Mouse (Mus musculus) embryonic facial prominence, embryonic 15.5 days (tissue): Measurements from ENCODE around the gene Mau2. TPM values are rescaled to one million over a fixed set of nuclear protein-coding genes. Genes with fewer than 3 reads are reported as not detected.
"Not testable (repeated sequence)": the region's sequence is repeated elsewhere in the genome, so short reads cannot be mapped to it uniquely, and the experiment has no call there.

Source experiments
- ATAC-seq: fragments of 200-750 bp; cut with Nextera tagmentation; 2 replicates; pipeline ENCODE4 v1.8.0; 2017; ENCODE audit warnings: low read depth, moderate TSS enrichment; ENCODE audit not compliant: insufficient number of reproducible peaks, low FRiP score, low TSS enrichment
- H3K27ac ChIP-seq: fragments of 300-500 bp; sonication (generic); replicated peaks from 2 replicates; pipeline ENCODE4 v1.5.1; 2015; ENCODE audit warnings: mild to moderate bottlenecking, inconsistent platforms
- H3K27me3 ChIP-seq: fragments of 300-500 bp; sonication (generic); 2 replicates; pipeline ENCODE4 v1.6.1; 2015; ENCODE audit warnings: inconsistent platforms
- H3K36me3 ChIP-seq: fragments of 300-500 bp; sonication (generic); 2 replicates; pipeline ENCODE4 v1.6.1; 2015; ENCODE audit warnings: mild to moderate bottlenecking, inconsistent platforms
- H3K4me1 ChIP-seq: fragments of 300-500 bp; sonication (generic); 2 replicates; pipeline ENCODE4 v1.6.1; 2015; ENCODE audit warnings: inconsistent platforms
- H3K4me2 ChIP-seq: fragments of 300-500 bp; sonication (generic); replicated peaks from 2 replicates; pipeline ENCODE4 v1.6.1; 2015; ENCODE audit warnings: mild to moderate bottlenecking, inconsistent platforms
- H3K4me3 ChIP-seq: fragments of 300-500 bp; sonication (generic); replicated peaks from 2 replicates; pipeline ENCODE4 v1.5.1; 2015; ENCODE audit warnings: mild to moderate bottlenecking, inconsistent platforms
- H3K9ac ChIP-seq: fragments of 300-500 bp; sonication (generic); 2 replicates; pipeline ENCODE4 v1.6.1; 2015; ENCODE audit warnings: inconsistent platforms
- H3K9me3 ChIP-seq: fragments of 300-500 bp; sonication (generic); replicated peaks from 2 replicates; pipeline ENCODE4 v1.6.1; 2016; ENCODE audit warnings: inconsistent platforms
- WGBS: fragments of 180-500 bp; shearing (Covaris S2); methylation state at CpG from one replicate; pipeline ENCODE4 v1.1.7; 2015; 5-methylcytosine and 5-hydroxymethylcytosine counted together
- polyA plus RNA-seq: library from polyadenylated mRNA; unstranded; fragments of >200 nt; fragmentation: Nextera tagmentation; extraction: Ambion mirVana; gene quantifications from 2 replicates; pipeline ENCODE4 v1.2.1, GENCODE M21; 2015

The Mau2 gene
- polyA plus RNA-seq, 1 experiment from 2014 or later = 61.3 TPM

GRCm38 (mm10) chr8:70072441-70073069, 30.0 kb upstream of the Mau2 start, which contains the start of gene Tm6sf2:
Gene Tm6sf2 (plus strand): TSS chr8:70072924.
- ATAC-seq = peak; percentile 45

GRCm38 (mm10) chr8:70071836-70072440, 29.4 kb upstream of the Mau2 start:
- Histone ChIP-seq H3K27ac (no peak overlapping the region), H3K9ac (no peak overlapping the region), H3K4me3 (no peak overlapping the region), H3K4me2 (no peak overlapping the region; the same call in 1 of the 2 replicates), H3K9me3 (no peaks in the 10 kb centered on the region), H3K4me1 (peaks cover 5% of the 10 kb centered on the region; the same call in 1 of the 2 replicates), H3K36me3 (peaks cover 50% of the 10 kb centered on the region), H3K27me3 (no peaks in the 10 kb centered on the region)
- 89% methylated on average over 2 of the region's 2 CpGs for WGBS
- ATAC-seq = no peak

More at GRCm38 (mm10) chr8:70072441-70073069, 30.0 kb upstream of the Mau2 start, which contains the start of gene Tm6sf2:
- H3K36me3 ChIP-seq = peaks cover 44% of the 10 kb centered on the region
- peaks cover 5% of the 10 kb centered on the region; the same call in 1 of the 2 replicates for H3K4me1 ChIP-seq
- no peak within 1 kb of the TSS for H3K9ac ChIP-seq
- no peaks in the 10 kb centered on the region for H3K27me3 ChIP-seq
- no peak within 1 kb of the TSS for H3K27ac ChIP-seq
- peak within 1 kb of the TSS; percentile 40 for H3K4me2 ChIP-seq
- WGBS = 17% methylated on average over 21 of the region's 27 CpGs
- H3K4me3 ChIP-seq = peak within 1 kb of the TSS; percentile 6; the same call in 1 of the 2 replicates
- H3K9me3 ChIP-seq = no peaks in the 10 kb centered on the region

- Histone ChIP-seq H3K9me3 (no peaks in the 10 kb centered on the region), H3K9ac (no peak overlapping the region), H3K4me2 (no peak overlapping the region), H3K27me3 (no peaks in the 10 kb centered on the region), H3K4me3 (no peak overlapping the region), H3K4me1 (no peaks in the 10 kb centered on the region), H3K27ac (no peak overlapping the region), H3K36me3 (peaks cover 83% of the 10 kb centered on the region)
- 60% methylated on average over 1 of the region's 1 CpGs for WGBS
- ATAC-seq = no peak
Measured at GRCm38 (mm10) chr8:70057721-70058120, 15.2 kb upstream of the Mau2 start.

DNA sequence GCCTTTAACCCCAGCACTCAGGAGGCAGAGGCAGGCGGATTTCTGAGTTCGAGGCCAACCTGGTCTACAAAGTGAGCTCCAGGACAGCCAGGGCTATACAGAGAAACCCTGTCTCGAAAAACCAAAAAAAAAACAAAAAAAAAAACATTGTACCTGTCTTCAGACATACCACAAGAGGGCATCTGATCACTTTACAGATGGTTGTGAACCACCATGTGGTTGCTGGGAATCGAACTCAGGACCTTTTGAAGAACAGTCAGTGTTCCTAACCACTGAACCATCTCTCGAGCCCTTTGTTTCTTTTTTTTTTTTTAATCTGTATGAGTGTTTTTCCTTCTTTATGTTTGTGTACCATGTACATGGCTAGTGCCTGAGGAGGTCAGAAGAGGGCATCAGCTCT, 7.9 kb upstream of the Mau2 start:
- H3K27ac ChIP-seq, H3K9me3 ChIP-seq, H3K4me2 ChIP-seq, H3K4me3 ChIP-seq, ATAC-seq, H3K9ac ChIP-seq, H3K27me3 ChIP-seq: not testable (repeated sequence)
- 91% methylated on average over 5 of the region's 5 CpGs for WGBS
- Histone ChIP-seq H3K36me3 (peaks cover 54% of the 10 kb centered on the region), H3K4me1 (peaks cover 11% of the 10 kb centered on the region; the same call in 1 of the 2 replicates)

DNA sequence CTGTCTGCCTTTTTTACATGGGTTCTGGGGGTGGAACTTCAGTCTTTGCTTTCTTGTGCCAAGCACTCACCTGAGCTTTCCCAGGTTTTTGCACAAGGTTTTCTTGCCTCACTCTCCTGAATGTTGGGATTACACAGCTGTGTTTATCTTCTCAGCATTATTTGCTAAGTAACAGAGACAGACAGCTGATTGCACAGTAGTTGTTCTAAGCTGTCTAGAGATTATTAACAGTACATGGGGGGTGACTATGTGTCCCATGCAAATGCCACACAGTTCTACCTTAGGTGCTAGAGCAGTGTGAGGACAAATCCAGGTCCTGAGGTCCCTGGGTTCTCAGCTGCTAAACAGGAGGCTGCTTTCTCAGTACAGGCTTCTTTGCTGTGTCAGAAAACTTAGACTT, 7.1 kb upstream of the Mau2 start:
- H3K4me2 ChIP-seq = no peak overlapping the region
- H3K36me3 ChIP-seq = peaks cover 46% of the 10 kb centered on the region
- ATAC-seq = no peak
- H3K9ac ChIP-seq = no peak overlapping the region
- no peaks in the 10 kb centered on the region for H3K27me3 ChIP-seq
- no peak overlapping the region for H3K4me3 ChIP-seq
- H3K9me3 ChIP-seq = no peaks in the 10 kb centered on the region
- peaks cover 11% of the 10 kb centered on the region; the same call in 1 of the 2 replicates for H3K4me1 ChIP-seq
- H3K27ac ChIP-seq = no peak overlapping the region

GRCm38 (mm10) chr8:70043996-70044395, 1.5 kb upstream of the Mau2 start:
- Histone ChIP-seq H3K9ac (no peak overlapping the region), H3K4me1 (peaks cover 47% of the 10 kb centered on the region), H3K36me3 (peaks cover 6% of the 10 kb centered on the region), H3K27me3 (no peaks in the 10 kb centered on the region), H3K27ac (no peak overlapping the region), H3K4me2 (peak overlapping the region; percentile 94), H3K9me3 (no peaks in the 10 kb centered on the region), H3K4me3 (peak overlapping the region; percentile 97)
- ATAC-seq = no peak
- WGBS = 83% methylated on average over 5 of the region's 5 CpGs

- WGBS = 1% methylated on average over 47 of the region's 47 CpGs
- H3K9ac ChIP-seq = peak overlapping the region; percentile 88
- H3K4me1 ChIP-seq = peaks cover 40% of the 10 kb centered on the region
- H3K27me3 ChIP-seq = no peaks in the 10 kb centered on the region
- peak overlapping the region; percentile 77 for H3K4me2 ChIP-seq
- H3K9me3 ChIP-seq = no peaks in the 10 kb centered on the region
- ATAC-seq = peak; percentile 25; the same call in 1 of the 2 replicates
- H3K4me3 ChIP-seq = peak overlapping the region; percentile 97
- H3K27ac ChIP-seq = peak overlapping the region; percentile 89
- 0 out of 2 replicates have a peak, but pooled peaks cover 7% of the 10 kb centered on the region for H3K36me3 ChIP-seq
Measured at GRCm38 (mm10) chr8:70041885-70042546, 518 bp downstream of the Mau2 start.

DNA sequence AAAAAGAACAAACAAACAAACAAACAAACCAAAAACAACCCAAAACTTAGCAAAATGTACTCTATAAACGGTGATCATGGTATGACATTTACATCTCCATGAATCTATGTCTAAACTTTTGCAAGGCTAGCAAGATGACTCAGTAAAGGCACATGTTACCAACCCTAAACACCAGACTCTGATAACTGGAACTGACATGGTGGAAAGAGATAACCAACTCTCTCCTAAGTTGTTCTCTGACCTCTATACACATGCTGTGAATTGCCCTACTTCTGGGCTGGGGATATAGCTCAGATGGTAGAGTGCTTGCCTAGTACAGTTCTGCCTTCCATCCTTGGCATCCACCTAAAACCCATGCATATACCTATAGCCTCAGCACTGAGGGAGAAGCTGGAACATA, 4.5 kb downstream of the Mau2 start:
- peaks cover 9% of the 10 kb centered on the region; the same call in 1 of the 2 replicates for H3K36me3 ChIP-seq
- H3K27ac ChIP-seq = no peak overlapping the region
- H3K27me3 ChIP-seq = no peaks in the 10 kb centered on the region
- no peak overlapping the region for H3K4me2 ChIP-seq
- H3K4me1 ChIP-seq = peaks cover 20% of the 10 kb centered on the region
- H3K4me3 ChIP-seq = no peak overlapping the region
- H3K9ac ChIP-seq = no peak overlapping the region
- no peak for ATAC-seq
- WGBS = 90% methylated on average over 1 of the region's 1 CpGs
- H3K9me3 ChIP-seq = no peaks in the 10 kb centered on the region

- no peak overlapping the region for H3K4me3 ChIP-seq
- no peaks in the 10 kb centered on the region for H3K4me1 ChIP-seq
- no peak overlapping the region for H3K9ac ChIP-seq
- no peaks in the 10 kb centered on the region for H3K9me3 ChIP-seq
- WGBS = 88% methylated on average over 1 of the region's 1 CpGs
- H3K27me3 ChIP-seq = no peaks in the 10 kb centered on the region
- peaks cover 72% of the 10 kb centered on the region for H3K36me3 ChIP-seq
- no peak for ATAC-seq
- no peak overlapping the region for H3K27ac ChIP-seq
- H3K4me2 ChIP-seq = no peak overlapping the region
Measured at GRCm38 (mm10) chr8:70030255-70030654, 12.3 kb downstream of the Mau2 start.

- no peak for ATAC-seq
- WGBS = 95% methylated on average over 2 of the region's 2 CpGs
- Histone ChIP-seq H3K36me3 (peaks cover 98% of the 10 kb centered on the region), H3K27ac (no peak overlapping the region), H3K4me3 (no peak overlapping the region), H3K27me3 (no peaks in the 10 kb centered on the region), H3K9me3 (no peaks in the 10 kb centered on the region), H3K4me1 (no peaks in the 10 kb centered on the region), H3K4me2 (no peak overlapping the region), H3K9ac (no peak overlapping the region)
Measured at GRCm38 (mm10) chr8:70026151-70026550, 16.4 kb downstream of the Mau2 start.

GRCm38 (mm10) chr8:70023596-70023995, 18.9 kb downstream of the Mau2 start:
- WGBS = 68% methylated on average over 8 of the region's 8 CpGs
- Histone ChIP-seq H3K36me3 (peaks cover 100% of the 10 kb centered on the region), H3K27me3 (no peaks in the 10 kb centered on the region), H3K9ac (no peak overlapping the region), H3K27ac (no peak overlapping the region), H3K4me3 (no peak overlapping the region), H3K4me1 (no peaks in the 10 kb centered on the region), H3K9me3 (no peaks in the 10 kb centered on the region), H3K4me2 (no peak overlapping the region)
- no peak for ATAC-seq
